Mouse (Mus musculus) small intestine, adult 2 months (tissue): ENCODE measurements around the gene Mecr.

ENCODE experiments used
- CTCF ChIP-seq: fragments of 200-500 bp; IDR thresholded peaks from 2 replicates; pipeline ENCODE4 v1.5.1; 2012; ENCODE audit warnings: low read depth, mild to moderate bottlenecking, control low read depth, inconsistent platforms, low read length, moderate library complexity, mixed read lengths; ENCODE audit not compliant: insufficient replicate concordance, insufficient read length; ENCODE audit errors: extremely low read depth
- POLR2A ChIP-seq: fragments of 200-500 bp; IDR thresholded peaks from 2 replicates; pipeline ENCODE4 v1.6.1; 2012; ENCODE audit warnings: low read depth, mild to moderate bottlenecking, control low read depth, inconsistent platforms, low read length, moderate library complexity

DNA sequence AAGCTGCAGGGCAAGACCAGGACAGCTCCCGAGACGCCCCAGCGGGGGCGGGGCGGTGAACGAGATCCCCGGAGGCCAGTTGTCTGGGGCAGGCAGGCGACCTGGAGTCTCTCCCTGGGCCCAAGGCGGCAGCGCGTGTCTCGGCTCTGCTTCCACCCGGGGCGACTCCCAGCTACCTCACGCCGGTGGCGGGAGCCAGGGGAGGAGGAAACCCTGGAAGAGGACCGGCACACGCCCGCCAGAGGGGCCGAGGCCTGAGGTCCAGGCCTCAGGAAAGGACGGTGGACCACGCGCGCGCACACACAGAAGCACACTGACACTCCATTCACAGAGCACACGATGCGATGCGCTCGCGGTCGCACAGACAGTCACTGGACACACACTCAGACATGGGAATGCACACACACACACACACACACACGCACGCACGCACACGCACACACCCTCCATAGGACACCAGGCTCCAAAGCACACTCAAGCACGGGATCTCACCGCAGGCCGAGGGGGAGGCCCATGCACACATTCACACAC lies 6.9 kb upstream of the Mecr start:
- TF ChIP-seq POLR2A (no peak), CTCF (no peak)
